Mouse (Mus musculus) forebrain, embryonic 12.5 days (tissue): ENCODE measurements around the gene Tmem115. TPM values are rescaled to one million over a fixed set of nuclear protein-coding genes. Genes with fewer than 3 reads are reported as not detected.
A peak's percentile ranks its signal among the peaks of the same experiment; 100 is the strongest.

Experiments used
- ATAC-seq: fragments of 200-750 bp; cut with Nextera tagmentation; 2 replicates; pipeline ENCODE4 v1.8.0; 2017; ENCODE audit warnings: moderate TSS enrichment; ENCODE audit not compliant: low FRiP score
- H3K27ac ChIP-seq: fragments of 300-500 bp; sonication (generic); 2 replicates; pipeline ENCODE4 v1.5.1; 2016; ENCODE audit warnings: mild to moderate bottlenecking
- H3K27me3 ChIP-seq: fragments of 300-500 bp; sonication (generic); 2 replicates; pipeline ENCODE4 v1.6.1; 2016; ENCODE audit warnings: mild to moderate bottlenecking
- H3K36me3 ChIP-seq: fragments of 300-500 bp; sonication (generic); replicated peaks from 2 replicates; pipeline ENCODE4 v1.6.1; 2016; ENCODE audit warnings: mild to moderate bottlenecking
- H3K4me1 ChIP-seq: fragments of 300-500 bp; sonication (generic); 2 replicates; pipeline ENCODE4 v1.6.1; 2016
- H3K4me2 ChIP-seq: fragments of 300-500 bp; sonication (generic); 2 replicates; pipeline ENCODE4 v1.6.1; 2016; ENCODE audit warnings: mild to moderate bottlenecking, moderate library complexity
- H3K4me3 ChIP-seq: fragments of 300-500 bp; sonication (generic); replicated peaks from 2 replicates; pipeline ENCODE4 v1.5.1; 2016; ENCODE audit warnings: mild to moderate bottlenecking
- H3K9ac ChIP-seq: fragments of 300-500 bp; sonication (generic); 2 replicates; pipeline ENCODE4 v1.6.1; 2016; ENCODE audit warnings: mild to moderate bottlenecking
- H3K9me3 ChIP-seq: fragments of 300-500 bp; sonication (generic); 2 replicates; pipeline ENCODE4 v1.6.1; 2016
- WGBS: fragments of 180-500 bp; shearing (Covaris S2); methylation state at CpG from one replicate; pipeline ENCODE4 v1.1.7; 2016; 5-methylcytosine and 5-hydroxymethylcytosine counted together
- polyA plus RNA-seq: library from polyadenylated mRNA; unstranded; fragments of >200 nt; fragmentation: Nextera tagmentation; extraction: Ambion mirVana; gene quantifications from 2 replicates; pipeline ENCODE4 v1.2.1, GENCODE M21; 2016

Tmem115 gene
- polyA plus RNA-seq, 1 experiment from 2014 or later: 43.3 TPM

DNA sequence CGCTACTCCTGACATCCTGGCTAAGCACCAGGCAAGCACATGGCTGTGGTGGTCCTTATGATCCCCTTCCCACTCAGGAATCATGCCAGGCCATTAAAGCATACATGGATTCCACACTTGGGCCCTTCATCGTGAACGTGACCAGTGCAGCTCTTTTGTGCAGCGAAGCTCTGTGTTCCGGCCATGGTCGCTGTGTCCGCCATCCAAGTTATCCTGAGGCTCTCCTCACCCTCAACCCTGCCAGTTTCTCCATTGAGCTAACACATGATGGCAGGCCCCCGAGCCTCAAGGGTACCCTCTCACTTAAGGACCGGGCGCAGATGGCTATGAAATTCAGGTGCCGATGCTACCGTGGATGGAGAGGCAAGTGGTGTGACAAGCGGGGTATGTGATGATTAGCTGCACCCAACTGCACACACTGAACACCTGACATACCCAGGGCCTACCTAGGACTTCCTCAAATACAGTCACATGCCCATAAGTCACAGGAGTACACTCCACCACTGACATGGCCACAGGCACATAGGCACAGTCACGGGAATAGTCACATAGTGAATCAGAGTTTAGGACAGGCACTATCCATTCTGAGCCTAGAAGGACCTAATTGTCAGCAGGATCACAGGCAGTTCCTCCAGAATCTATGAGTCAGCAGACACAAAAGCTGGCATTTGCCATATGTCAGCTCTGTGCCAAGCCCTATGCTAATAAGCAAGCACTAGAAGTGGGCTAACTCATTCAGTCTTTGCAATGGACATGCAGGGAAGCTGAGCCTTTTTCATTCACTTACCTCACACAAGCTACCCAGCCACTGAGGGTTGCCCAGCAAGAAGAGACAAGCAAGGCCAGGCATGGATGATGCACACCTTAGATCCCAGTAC, 45.5 kb downstream of the Tmem115 start:
- peaks cover 49% of the 10 kb centered on the region for H3K4me1 ChIP-seq
- 92% methylated on average over 14 of the region's 14 CpGs for WGBS

GRCm38 (mm10) chr9:107580501-107581317, 47.0 kb downstream of the Tmem115 start, which contains the start of gene Hyal3:
Gene Hyal3, plus strand, starts transcription at chr9:107580818.
- Histone ChIP-seq H3K9ac (peak within 1 kb of the TSS; percentile 77), H3K4me2 (peak within 1 kb of the TSS; percentile 92), H3K27ac (peak within 1 kb of the TSS; percentile 88), H3K4me1 (peaks cover 49% of the 10 kb centered on the region), H3K36me3 (peaks cover 10% of the 10 kb centered on the region), H3K27me3 (no peaks in the 10 kb centered on the region), H3K9me3 (no peaks in the 10 kb centered on the region), H3K4me3 (peak within 1 kb of the TSS; percentile 61)
- WGBS: 1% methylated on average over 32 of the region's 32 CpGs
- peak; percentile 78 for ATAC-seq

More for the DNA sequence above, 45.5 kb downstream of the Tmem115 start:
- Histone ChIP-seq H3K27ac (no peak overlapping the region), H3K4me2 (no peak overlapping the region), H3K9ac (peak overlapping the region; percentile 2; the same call in 1 of the 2 replicates), H3K36me3 (peaks cover 20% of the 10 kb centered on the region), H3K27me3 (no peaks in the 10 kb centered on the region), H3K4me3 (no peak overlapping the region), H3K9me3 (no peaks in the 10 kb centered on the region)
- ATAC-seq: no peak

GRCm38 (mm10) chr9:107581584-107581983, 47.8 kb downstream of the Tmem115 start:
- ATAC-seq: no peak
- H3K4me1 ChIP-seq: peaks cover 42% of the 10 kb centered on the region
- no peak overlapping the region for H3K27ac ChIP-seq
- H3K36me3 ChIP-seq: peaks cover 10% of the 10 kb centered on the region
- peak overlapping the region; percentile 77 for H3K9ac ChIP-seq
- H3K9me3 ChIP-seq: no peaks in the 10 kb centered on the region
- no peaks in the 10 kb centered on the region for H3K27me3 ChIP-seq
- peak overlapping the region; percentile 61 for H3K4me3 ChIP-seq
- 81% methylated on average over 4 of the region's 4 CpGs for WGBS
- peak overlapping the region; percentile 92 for H3K4me2 ChIP-seq

DNA sequence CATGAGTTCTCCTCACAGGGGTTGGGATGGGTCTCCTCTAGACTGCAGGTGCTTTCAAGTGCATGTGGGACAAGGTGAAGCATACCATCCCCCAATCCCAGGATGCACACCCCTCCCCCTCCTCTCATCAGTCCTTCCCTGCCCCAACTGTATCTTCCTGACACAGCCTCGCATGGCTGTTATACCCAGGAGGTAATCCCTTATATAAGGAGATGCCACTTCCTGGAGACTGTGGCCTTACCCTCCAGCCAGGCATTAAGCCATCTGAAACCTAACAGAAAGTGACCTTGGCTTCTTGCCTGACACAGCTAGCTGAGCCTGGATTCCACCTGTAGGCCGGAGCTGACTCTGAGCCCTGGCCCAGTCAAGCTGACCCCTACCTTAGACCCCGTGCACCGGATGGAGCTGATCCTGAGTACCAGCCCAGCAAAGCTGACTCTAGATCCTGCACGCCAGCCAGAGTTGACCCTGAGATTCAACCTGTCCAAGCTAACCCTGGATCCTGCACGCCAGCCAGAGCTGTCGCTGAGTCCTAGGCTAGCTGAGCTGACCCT, 48.8 kb downstream of the Tmem115 start:
- Histone ChIP-seq H3K4me2 (no peak overlapping the region), H3K27ac (no peak overlapping the region), H3K4me1 (peaks cover 32% of the 10 kb centered on the region), H3K9me3 (no peaks in the 10 kb centered on the region), H3K9ac (no peak overlapping the region), H3K4me3 (no peak overlapping the region), H3K36me3 (peaks cover 10% of the 10 kb centered on the region), H3K27me3 (no peaks in the 10 kb centered on the region)
- 89% methylated on average over 7 of the region's 7 CpGs for WGBS
- no peak for ATAC-seq

- Histone ChIP-seq H3K9me3 (no peaks in the 10 kb centered on the region), H3K4me3 (no peak overlapping the region), H3K4me1 (peaks cover 35% of the 10 kb centered on the region)
Observed at GRCm38 (mm10) chr9:107583174-107583573, 49.4 kb downstream of the Tmem115 start.

GRCm38 (mm10) chr9:107586504-107586903, 52.8 kb downstream of the Tmem115 start:
- H3K27ac ChIP-seq: no peak overlapping the region
- H3K9me3 ChIP-seq: no peaks in the 10 kb centered on the region
- H3K4me1 ChIP-seq: peaks cover 21% of the 10 kb centered on the region
- no peak for ATAC-seq
- peaks cover 28% of the 10 kb centered on the region for H3K36me3 ChIP-seq
- no peak overlapping the region; the same call in 1 of the 2 replicates for H3K4me2 ChIP-seq
- no peak overlapping the region for H3K9ac ChIP-seq
- H3K4me3 ChIP-seq: no peak overlapping the region
- no peaks in the 10 kb centered on the region for H3K27me3 ChIP-seq
- 92% methylated on average over 5 of the region's 5 CpGs for WGBS

More at GRCm38 (mm10) chr9:107583174-107583573, 49.4 kb downstream of the Tmem115 start:
- Histone ChIP-seq H3K4me2 (no peak overlapping the region), H3K27me3 (no peaks in the 10 kb centered on the region), H3K27ac (no peak overlapping the region), H3K36me3 (peaks cover 10% of the 10 kb centered on the region), H3K9ac (no peak overlapping the region)
- WGBS: 85% methylated on average over 14 of the region's 14 CpGs
- ATAC-seq: no peak

GRCm38 (mm10) chr9:107586974-107587832, 53.5 kb downstream of the Tmem115 start, which contains the start of gene Ifrd2:
Gene Ifrd2, plus strand, starts transcription at chr9:107587642.
- WGBS: 15% methylated on average over 46 of the region's 46 CpGs
- Histone ChIP-seq H3K27me3 (no peaks in the 10 kb centered on the region), H3K27ac (no peak within 1 kb of the TSS), H3K9me3 (no peaks in the 10 kb centered on the region), H3K9ac (peak within 1 kb of the TSS; percentile 66), H3K4me3 (peak within 1 kb of the TSS; percentile 78), H3K36me3 (peaks cover 35% of the 10 kb centered on the region), H3K4me1 (peaks cover 14% of the 10 kb centered on the region), H3K4me2 (peak within 1 kb of the TSS; percentile 85)
- ATAC-seq: peak; percentile 97

- H3K27ac ChIP-seq: no peak overlapping the region
- no peak for ATAC-seq
- peak overlapping the region; percentile 85 for H3K4me2 ChIP-seq
- H3K9me3 ChIP-seq: no peaks in the 10 kb centered on the region
- H3K9ac ChIP-seq: peak overlapping the region; percentile 66
- peaks cover 11% of the 10 kb centered on the region for H3K4me1 ChIP-seq
- H3K27me3 ChIP-seq: no peaks in the 10 kb centered on the region
- peak overlapping the region; percentile 78 for H3K4me3 ChIP-seq
- H3K36me3 ChIP-seq: peaks cover 42% of the 10 kb centered on the region
- WGBS: 7% methylated on average over 33 of the region's 33 CpGs
Observed at GRCm38 (mm10) chr9:107587833-107588639, 54.3 kb downstream of the Tmem115 start.
